Mouse (Mus musculus) olfactory bulb, adult 2 months (tissue): Measurements from ENCODE around the gene Sdr9c7.

ENCODE experiments used
- CTCF ChIP-seq: fragments of 200-500 bp; IDR thresholded peaks from 2 replicates; pipeline ENCODE4 v1.5.1; 2012; ENCODE audit warnings: low read depth, mild to moderate bottlenecking, low read length, moderate library complexity; ENCODE audit not compliant: insufficient read depth
- POLR2A ChIP-seq: fragments of 200-500 bp; IDR thresholded peaks from 2 replicates; pipeline ENCODE4 v1.6.1; 2012; ENCODE audit warnings: mild to moderate bottlenecking, low read depth, low read length, moderate library complexity; ENCODE audit not compliant: insufficient read depth

DNA sequence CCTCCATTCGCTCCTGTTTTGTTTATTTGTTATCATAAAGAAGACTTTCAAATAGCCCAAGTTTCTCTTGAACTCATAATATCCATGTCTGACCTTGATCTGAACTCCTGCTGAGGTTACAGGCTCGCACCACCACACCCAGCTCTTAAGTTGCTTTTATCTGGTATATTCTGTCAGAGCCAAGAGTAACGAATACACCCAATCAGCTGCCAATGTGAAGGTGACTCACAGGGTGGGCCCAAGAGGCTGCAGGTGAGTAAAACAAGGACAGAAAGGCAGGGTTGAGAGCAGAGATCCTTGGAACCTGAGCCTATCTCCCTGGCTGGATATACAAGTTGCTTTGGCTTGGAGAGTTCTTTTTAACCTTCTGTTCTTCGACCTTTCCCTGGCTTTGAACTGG is 56.7 kb downstream of the Sdr9c7 start:
- TF ChIP-seq CTCF: no peak
- no peak for TF ChIP-seq POLR2A
